Mouse (Mus musculus) forebrain, embryonic 14.5 days (tissue): ENCODE measurements around the gene Ndrg3. TPM values are rescaled to one million over a fixed set of nuclear protein-coding genes. Genes with fewer than 3 reads are reported as not detected.

Experiments used
- ATAC-seq: fragments of 200-750 bp; cut with Nextera tagmentation; 2 replicates; pipeline ENCODE4 v1.8.0; 2017; ENCODE audit warnings: mild to moderate bottlenecking, moderate library complexity
- DNase-seq: peaks from one replicate; pipeline ENCODE4 v3.0.0-alpha.2; 2015; ENCODE audit warnings: low spot score
- H3K27ac ChIP-seq: fragments of 300-500 bp; sonication (generic); 2 replicates; pipeline ENCODE4 v1.5.1; 2014; ENCODE audit warnings: low read depth, mild to moderate bottlenecking, control low read depth, low read length, moderate library complexity
- H3K27me3 ChIP-seq: fragments of 300-500 bp; sonication (generic); replicated peaks from 2 replicates; pipeline ENCODE4 v1.6.1; 2014; ENCODE audit warnings: low read length, control low read depth, mixed read lengths; ENCODE audit not compliant: control insufficient read depth, insufficient read depth
- H3K36me3 ChIP-seq: fragments of 300-500 bp; sonication (generic); 2 replicates; pipeline ENCODE4 v1.6.1; 2014; ENCODE audit warnings: low read length, control low read depth; ENCODE audit not compliant: control insufficient read depth, insufficient read depth
- H3K4me1 ChIP-seq: fragments of 300-500 bp; sonication (generic); 2 replicates; pipeline ENCODE4 v1.6.1; 2014; ENCODE audit warnings: antibody characterized with exemption, low read length, control low read depth; ENCODE audit not compliant: control insufficient read depth, insufficient read depth
- H3K4me2 ChIP-seq: fragments of 300-500 bp; sonication (generic); 2 replicates; pipeline ENCODE4 v1.6.1; 2014; ENCODE audit warnings: mild to moderate bottlenecking, control low read depth, low read length
- H3K4me3 ChIP-seq: fragments of 300-500 bp; sonication (generic); 2 replicates; pipeline ENCODE4 v1.5.1; 2014; ENCODE audit warnings: low read depth, low read length, control low read depth
- H3K9ac ChIP-seq: fragments of 300-500 bp; sonication (generic); 2 replicates; pipeline ENCODE4 v1.6.1; 2014; ENCODE audit warnings: mild to moderate bottlenecking, low read length, control low read depth, moderate library complexity
- H3K9me3 ChIP-seq: fragments of 300-500 bp; sonication (generic); replicated peaks from 2 replicates; pipeline ENCODE4 v1.6.1; 2016; ENCODE audit warnings: low read length, control low read depth, mixed read lengths; ENCODE audit not compliant: control insufficient read depth
- WGBS: fragments of 180-500 bp; shearing (Covaris S2); extraction: QIAGEN DNeasy Blood & Tissue Kit; methylation state at CpG from one replicate; pipeline ENCODE4 v1.1.7; 2014; 5-methylcytosine and 5-hydroxymethylcytosine counted together
- polyA plus RNA-seq: library from polyadenylated mRNA; unstranded; fragments of >200 nt; fragmentation: Nextera tagmentation; extraction: Ambion mirVana; gene quantifications from 2 replicates; pipeline ENCODE4 v1.2.1, GENCODE M21; 2014

Ndrg3 gene
- polyA plus RNA-seq, 1 experiment from 2014 or later: 93.6 TPM

DNA sequence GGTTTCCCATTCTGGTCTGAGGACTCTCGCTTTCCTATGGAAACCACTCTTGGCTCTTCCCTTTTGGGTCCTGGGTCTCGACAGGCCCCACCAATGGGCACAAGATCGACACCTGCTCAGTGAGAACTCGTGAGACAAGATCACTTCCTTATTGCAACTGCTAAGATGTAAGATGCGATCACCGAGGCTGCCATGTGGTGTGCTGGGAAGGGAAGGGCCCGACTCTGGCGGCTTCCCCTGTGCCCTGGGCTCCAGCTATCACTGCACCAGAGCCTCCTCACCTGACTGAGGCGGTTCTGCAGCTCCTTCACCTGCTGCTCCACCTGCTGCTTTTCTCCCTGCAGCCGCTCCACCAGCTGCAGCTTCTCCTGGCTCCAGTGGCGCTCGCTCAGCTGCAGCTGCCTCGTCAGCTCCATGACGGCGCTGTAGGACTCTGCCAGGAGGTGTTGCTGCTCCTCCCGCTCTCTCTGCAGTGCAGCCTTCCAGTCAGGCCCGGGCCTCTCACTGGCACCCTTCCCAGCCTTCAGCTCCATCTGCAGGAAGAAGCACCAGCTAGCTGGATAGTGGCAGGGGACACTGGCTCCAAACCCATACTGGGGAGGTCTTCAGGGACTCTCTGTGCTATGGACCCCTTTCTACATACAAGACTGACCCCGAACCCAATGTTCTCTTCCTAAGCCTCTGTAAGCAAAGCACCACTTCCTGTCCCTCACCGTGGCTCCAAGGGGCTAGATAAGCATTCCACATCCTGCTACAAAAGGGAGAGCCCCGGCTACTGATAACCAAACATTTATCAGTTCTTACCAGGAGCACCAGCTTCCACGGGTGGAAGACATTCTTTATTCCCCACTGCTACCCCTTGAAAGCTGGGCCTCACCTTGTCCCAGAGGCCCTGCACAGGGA lies 35.5 kb upstream of the Ndrg3 start:
- Histone ChIP-seq H3K27me3 (no peaks in the 10 kb centered on the region), H3K4me3 (no peak overlapping the region), H3K9me3 (0 out of 2 replicates have a peak, but pooled peaks cover 7% of the 10 kb centered on the region), H3K4me2 (no peak overlapping the region), H3K4me1 (no peaks in the 10 kb centered on the region), H3K9ac (no peak overlapping the region), H3K36me3 (peaks cover 92% of the 10 kb centered on the region), H3K27ac (no peak overlapping the region)
- DNase-seq: peak; percentile 41
- no peak for ATAC-seq
- WGBS: 87% methylated on average over 21 of the region's 21 CpGs

DNA sequence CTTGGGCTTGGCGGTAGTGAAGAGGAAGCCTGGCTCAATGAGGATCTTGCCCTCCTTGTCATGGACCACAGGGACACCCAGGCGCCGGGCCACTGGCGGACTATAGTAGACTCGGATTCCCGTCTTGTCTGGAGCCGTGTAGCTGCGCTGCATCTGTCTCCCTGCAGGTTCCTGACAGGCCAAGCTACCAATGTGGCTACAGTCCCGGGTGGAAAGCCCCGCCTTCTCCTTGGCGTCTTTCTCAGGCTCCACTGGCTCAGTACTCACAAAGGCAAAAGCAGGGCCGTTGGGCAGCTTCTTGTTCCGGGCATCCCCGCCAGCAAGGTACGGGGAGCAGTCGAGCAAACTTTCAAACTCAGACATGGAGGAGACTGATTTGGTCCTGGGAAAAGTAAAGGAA lies 29.3 kb upstream of the Ndrg3 start:
- H3K4me3 ChIP-seq: no peak overlapping the region
- 95% methylated on average over 16 of the region's 16 CpGs for WGBS
- DNase-seq: no peak
- H3K27me3 ChIP-seq: no peaks in the 10 kb centered on the region
- H3K4me1 ChIP-seq: no peaks in the 10 kb centered on the region
- ATAC-seq: no peak
- no peak overlapping the region for H3K27ac ChIP-seq
- peaks cover 99% of the 10 kb centered on the region for H3K36me3 ChIP-seq
- H3K9ac ChIP-seq: no peak overlapping the region
- H3K4me2 ChIP-seq: no peak overlapping the region
- H3K9me3 ChIP-seq: 0 out of 2 replicates have a peak, but pooled peaks cover 7% of the 10 kb centered on the region

DNA sequence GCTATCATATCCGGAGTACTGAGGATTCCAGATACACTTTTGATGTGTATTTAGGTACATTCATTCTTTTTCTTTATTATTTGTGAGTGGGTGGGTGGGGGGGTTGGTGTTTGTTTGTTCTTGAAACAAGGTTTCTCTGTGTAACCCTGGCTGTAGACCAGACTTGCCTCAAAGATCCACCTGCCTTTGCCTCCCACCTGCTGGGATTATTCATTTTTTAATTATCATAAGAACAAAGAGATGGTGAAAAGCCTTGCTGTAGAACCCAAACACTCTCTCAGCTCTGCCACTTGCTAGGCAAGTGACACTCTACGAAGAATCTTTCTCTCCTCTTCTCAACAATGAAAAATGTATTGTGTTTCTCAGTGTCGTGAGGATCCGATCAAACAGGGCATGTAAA lies 27.4 kb upstream of the Ndrg3 start:
- Histone ChIP-seq H3K4me1 (no peaks in the 10 kb centered on the region), H3K36me3 (peaks cover 100% of the 10 kb centered on the region), H3K9ac (no peak overlapping the region), H3K4me2 (no peak overlapping the region), H3K9me3 (no peaks in the 10 kb centered on the region), H3K4me3 (no peak overlapping the region), H3K27me3 (no peaks in the 10 kb centered on the region), H3K27ac (no peak overlapping the region)
- ATAC-seq (no peak), DNase-seq (no peak)
- WGBS: 83% methylated on average over 4 of the region's 4 CpGs

GRCm38 (mm10) chr2:157016529-157017270 lies 24.8 kb upstream of the Ndrg3 start:
- no peak overlapping the region for H3K4me2 ChIP-seq
- no peaks in the 10 kb centered on the region for H3K27me3 ChIP-seq
- no peaks in the 10 kb centered on the region for H3K4me1 ChIP-seq
- no peak overlapping the region for H3K4me3 ChIP-seq
- no peaks in the 10 kb centered on the region for H3K9me3 ChIP-seq
- H3K9ac ChIP-seq: no peak overlapping the region
- H3K36me3 ChIP-seq: peaks cover 90% of the 10 kb centered on the region
- no peak for DNase-seq
- H3K27ac ChIP-seq: no peak overlapping the region
- WGBS: 84% methylated on average over 18 of the region's 18 CpGs
- ATAC-seq: no peak

DNA sequence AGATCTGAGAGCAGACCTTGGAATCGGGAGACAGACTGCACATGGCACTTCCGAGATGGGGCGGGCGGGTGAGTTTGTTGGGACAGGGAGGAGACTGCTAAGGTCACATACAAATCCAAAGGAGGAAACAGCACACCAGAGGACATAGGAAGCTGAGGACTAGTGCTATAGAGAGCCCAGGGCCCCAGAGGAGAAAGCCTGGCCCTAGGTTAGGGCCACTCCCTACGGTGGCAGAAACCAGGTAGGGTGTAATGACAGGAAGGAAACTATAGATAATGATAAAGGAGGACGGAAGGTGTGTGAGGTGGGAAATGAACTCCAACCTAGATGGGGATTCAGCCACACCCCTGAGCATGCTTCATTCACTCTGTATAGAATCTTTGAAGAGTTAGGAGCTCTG lies 20.5 kb upstream of the Ndrg3 start:
- ATAC-seq (no peak), DNase-seq (no peak)
- H3K27me3 ChIP-seq: no peaks in the 10 kb centered on the region
- no peak overlapping the region for H3K4me3 ChIP-seq
- no peak overlapping the region for H3K27ac ChIP-seq
- WGBS: 96% methylated on average over 6 of the region's 6 CpGs
- H3K9me3 ChIP-seq: no peaks in the 10 kb centered on the region
- no peak overlapping the region for H3K9ac ChIP-seq
- peaks cover 2% of the 10 kb centered on the region; the same call in 1 of the 2 replicates for H3K4me1 ChIP-seq
- peaks cover 46% of the 10 kb centered on the region for H3K36me3 ChIP-seq
- H3K4me2 ChIP-seq: no peak overlapping the region

- Histone ChIP-seq H3K9me3 (no peaks in the 10 kb centered on the region), H3K9ac (no peak overlapping the region), H3K27ac (no peak overlapping the region), H3K27me3 (no peaks in the 10 kb centered on the region), H3K4me3 (no peak overlapping the region), H3K4me2 (no peak overlapping the region), H3K4me1 (peaks cover 10% of the 10 kb centered on the region; the same call in 1 of the 2 replicates), H3K36me3 (peaks cover 31% of the 10 kb centered on the region)
- 72% methylated on average over 11 of the region's 11 CpGs for WGBS
- no peak for ATAC-seq
- no peak for DNase-seq
Measured at GRCm38 (mm10) chr2:157010634-157011310, 18.9 kb upstream of the Ndrg3 start.

DNA sequence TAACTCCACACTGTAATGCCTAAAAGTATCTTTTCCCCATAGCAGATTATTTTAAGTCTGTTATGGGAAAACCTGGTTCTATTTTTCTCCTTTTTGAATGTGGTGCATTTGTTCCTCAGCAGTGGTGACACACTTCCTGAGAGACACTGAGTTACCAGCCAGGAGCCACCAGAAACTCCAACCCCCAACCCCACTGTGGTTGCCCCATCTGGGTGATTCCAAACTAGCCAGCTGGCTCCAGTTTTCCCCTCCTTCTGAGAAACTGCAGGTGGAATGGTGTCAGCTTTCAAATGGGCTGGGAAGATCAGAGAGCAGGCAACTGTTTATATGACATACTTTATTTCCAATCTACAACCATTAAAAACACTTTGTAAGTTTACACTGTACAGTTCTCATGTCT lies 18.3 kb upstream of the Ndrg3 start:
- H3K9ac ChIP-seq: no peak overlapping the region
- H3K4me2 ChIP-seq: no peak overlapping the region
- peaks cover 25% of the 10 kb centered on the region for H3K36me3 ChIP-seq
- no peak for ATAC-seq
- H3K9me3 ChIP-seq: no peaks in the 10 kb centered on the region
- no peak overlapping the region for H3K27ac ChIP-seq
- no peak overlapping the region for H3K4me3 ChIP-seq
- H3K27me3 ChIP-seq: no peaks in the 10 kb centered on the region
- peaks cover 10% of the 10 kb centered on the region; the same call in 1 of the 2 replicates for H3K4me1 ChIP-seq
- no peak for DNase-seq

- no peaks in the 10 kb centered on the region for H3K9me3 ChIP-seq
- H3K27ac ChIP-seq: no peak overlapping the region
- no peak overlapping the region for H3K9ac ChIP-seq
- H3K4me3 ChIP-seq: no peak overlapping the region
- DNase-seq: no peak
- H3K4me2 ChIP-seq: no peak overlapping the region
- ATAC-seq: no peak
- H3K4me1 ChIP-seq: peaks cover 10% of the 10 kb centered on the region; the same call in 1 of the 2 replicates
- H3K36me3 ChIP-seq: peaks cover 24% of the 10 kb centered on the region
- H3K27me3 ChIP-seq: no peaks in the 10 kb centered on the region
Measured at GRCm38 (mm10) chr2:157008509-157008908, 16.7 kb upstream of the Ndrg3 start.
